Mouse (Mus musculus) ES-E14 (cell line): Measurements from ENCODE around the gene Tmem135.

Experiments used
- CHD2 ChIP-seq: IDR thresholded peaks from 2 replicates; pipeline ENCODE4 v1.6.1; 2014; ENCODE audit warnings: mild to moderate bottlenecking, low read depth, low read length, inconsistent platforms
- HCFC1 ChIP-seq: IDR thresholded peaks from 2 replicates; pipeline ENCODE4 v1.6.1; 2012; ENCODE audit warnings: low read length, inconsistent platforms, borderline replicate concordance; ENCODE audit not compliant: insufficient read depth
- MAFK ChIP-seq: IDR thresholded peaks from 2 replicates; pipeline ENCODE4 v1.6.1; 2014; ENCODE audit warnings: mild to moderate bottlenecking, low read depth, low read length, inconsistent platforms; ENCODE audit not compliant: insufficient read depth
- ZC3H11A ChIP-seq: IDR thresholded peaks from 2 replicates; pipeline ENCODE4 v1.6.1; 2012; ENCODE audit warnings: low read depth, mild to moderate bottlenecking, inconsistent platforms, low read length, borderline replicate concordance

- TF ChIP-seq CHD2 (no peak), MAFK (no peak), HCFC1 (no peak), ZC3H11A (no peak)
Observed at GRCm38 (mm10) chr7:89422650-89423049, 18.6 kb upstream of the Tmem135 start.
